Mouse (Mus musculus) hindbrain, embryonic 14.5 days (tissue): ENCODE results near the gene Add1. TPM values are rescaled to one million over a fixed set of nuclear protein-coding genes. Genes with fewer than 3 reads are reported as not detected.

Experiments
- ATAC-seq: fragments of 200-750 bp; cut with Nextera tagmentation; 2 replicates; pipeline ENCODE4 v1.8.0; 2017; ENCODE audit warnings: moderate number of reproducible peaks, mild to moderate bottlenecking, moderate TSS enrichment, moderate library complexity; ENCODE audit not compliant: low FRiP score
- DNase-seq: peaks from one replicate; pipeline ENCODE4 v3.0.0-alpha.2; 2015; ENCODE audit warnings: low spot score
- H3K27ac ChIP-seq: fragments of 300-500 bp; sonication (generic); 2 replicates; pipeline ENCODE4 v1.5.1; 2014; ENCODE audit warnings: mild to moderate bottlenecking, moderate library complexity
- H3K27me3 ChIP-seq: fragments of 300-500 bp; sonication (generic); 2 replicates; pipeline ENCODE4 v1.6.1; 2014; ENCODE audit warnings: mild to moderate bottlenecking, low read length, mixed read lengths; ENCODE audit not compliant: control insufficient read depth, insufficient read depth
- H3K36me3 ChIP-seq: fragments of 300-500 bp; sonication (generic); replicated peaks from 2 replicates; pipeline ENCODE4 v1.6.1; 2014; ENCODE audit not compliant: control insufficient read depth, insufficient read depth
- H3K4me1 ChIP-seq: fragments of 300-500 bp; sonication (generic); replicated peaks from 2 replicates; pipeline ENCODE4 v1.6.1; 2014; ENCODE audit warnings: antibody characterized with exemption, low read length, mixed read lengths; ENCODE audit not compliant: control insufficient read depth, insufficient read depth
- H3K4me2 ChIP-seq: fragments of 300-500 bp; sonication (generic); replicated peaks from 2 replicates; pipeline ENCODE4 v1.6.1; 2014; ENCODE audit warnings: mild to moderate bottlenecking, moderate library complexity
- H3K4me3 ChIP-seq: fragments of 300-500 bp; sonication (generic); replicated peaks from 2 replicates; pipeline ENCODE4 v1.5.1; 2014; ENCODE audit warnings: mild to moderate bottlenecking, low read length
- H3K9ac ChIP-seq: fragments of 300-500 bp; sonication (generic); 2 replicates; pipeline ENCODE4 v1.6.1; 2014
- H3K9me3 ChIP-seq: fragments of 300-500 bp; sonication (generic); 2 replicates; pipeline ENCODE4 v1.6.1; 2016; ENCODE audit warnings: low read length; ENCODE audit not compliant: control insufficient read depth
- WGBS: fragments of 180-500 bp; shearing (Covaris S2); extraction: QIAGEN DNeasy Blood & Tissue Kit; methylation state at CpG from one replicate; pipeline ENCODE4 v1.1.7; 2014; 5-methylcytosine and 5-hydroxymethylcytosine counted together
- polyA plus RNA-seq: library from polyadenylated mRNA; unstranded; fragments of >200 nt; fragmentation: Nextera tagmentation; extraction: Ambion mirVana; gene quantifications from 2 replicates; pipeline ENCODE4 v1.2.1, GENCODE M21; 2014

Gene Add1
- polyA plus RNA-seq: 225 and 234 TPM in 2 replicates

- H3K9me3 ChIP-seq: no peaks in the 10 kb centered on the region
- peak within 1 kb of the TSS; percentile 93 for H3K4me3 ChIP-seq
- no peaks in the 10 kb centered on the region for H3K27me3 ChIP-seq
- peak within 1 kb of the TSS; percentile 77 for H3K4me2 ChIP-seq
- peak within 1 kb of the TSS; percentile 99 for H3K9ac ChIP-seq
- under 1% methylated on average over 83 of the region's 84 CpGs for WGBS
- ATAC-seq: peak; percentile 100
- peak within 1 kb of the TSS; percentile 92 for H3K27ac ChIP-seq
- peak; percentile 97 for DNase-seq
- H3K4me1 ChIP-seq: peaks cover 15% of the 10 kb centered on the region
- H3K36me3 ChIP-seq: no peaks in the 10 kb centered on the region
Measured at GRCm38 (mm10) chr5:34573268-34574221, at the start of gene Add1. Add1 (plus strand) TSS chr5:34573664.

- 61% methylated on average over 4 of the region's 4 CpGs for WGBS
- ATAC-seq: no peak
- no peaks in the 10 kb centered on the region for H3K9me3 ChIP-seq
Measured at GRCm38 (mm10) chr5:34523958-34524485, 49.4 kb upstream of the Add1 start.

GRCm38 (mm10) chr5:34524511-34524910 is 49.0 kb upstream of the Add1 start:
- Histone ChIP-seq H3K27me3 (no peaks in the 10 kb centered on the region), H3K4me3 (no peak overlapping the region), H3K4me1 (no peaks in the 10 kb centered on the region), H3K9me3 (no peaks in the 10 kb centered on the region), H3K9ac (no peak overlapping the region), H3K27ac (no peak overlapping the region), H3K4me2 (no peak overlapping the region), H3K36me3 (no peaks in the 10 kb centered on the region)
- ATAC-seq (no peak), DNase-seq (no peak)

More at GRCm38 (mm10) chr5:34523958-34524485, 49.4 kb upstream of the Add1 start:
- no peak for DNase-seq
- H3K9ac ChIP-seq: no peak overlapping the region
- H3K27ac ChIP-seq: no peak overlapping the region
- H3K27me3 ChIP-seq: no peaks in the 10 kb centered on the region
- H3K36me3 ChIP-seq: no peaks in the 10 kb centered on the region
- H3K4me2 ChIP-seq: no peak overlapping the region
- no peak overlapping the region for H3K4me3 ChIP-seq
- no peaks in the 10 kb centered on the region for H3K4me1 ChIP-seq

GRCm38 (mm10) chr5:34525663-34526476 is 47.6 kb upstream of the Add1 start, which contains the start of gene Sh3bp2:
Sh3bp2 (plus strand) TSS chr5:34525838.
- Histone ChIP-seq H3K4me2 (peak within 1 kb of the TSS; percentile 73), H3K4me1 (no peaks in the 10 kb centered on the region), H3K27me3 (no peaks in the 10 kb centered on the region), H3K4me3 (peak within 1 kb of the TSS; percentile 39), H3K36me3 (no peaks in the 10 kb centered on the region), H3K9me3 (no peaks in the 10 kb centered on the region), H3K9ac (0 out of 2 replicates have a peak within 1 kb of the TSS, but pooled peaks have one; percentile 34), H3K27ac (no peak within 1 kb of the TSS)
- DNase-seq: peak; percentile 77
- 3% methylated on average over 38 of the region's 38 CpGs for WGBS
- peak; percentile 89 for ATAC-seq

- DNase-seq (no peak), ATAC-seq (no peak)
- Histone ChIP-seq H3K27me3 (no peaks in the 10 kb centered on the region), H3K9me3 (no peaks in the 10 kb centered on the region), H3K9ac (no peak overlapping the region), H3K27ac (no peak overlapping the region), H3K4me1 (no peaks in the 10 kb centered on the region), H3K36me3 (no peaks in the 10 kb centered on the region), H3K4me2 (peak overlapping the region; percentile 73; the same call in 1 of the 2 replicates), H3K4me3 (no peak overlapping the region)
- WGBS: 37% methylated on average over 5 of the region's 5 CpGs
Measured at GRCm38 (mm10) chr5:34526477-34526775, 47.0 kb upstream of the Add1 start.

- ATAC-seq (no peak), DNase-seq (no peak)
- no peaks in the 10 kb centered on the region for H3K4me1 ChIP-seq
- H3K36me3 ChIP-seq: no peaks in the 10 kb centered on the region
- 87% methylated on average over 2 of the region's 2 CpGs for WGBS
- no peak overlapping the region for H3K4me3 ChIP-seq
- H3K9ac ChIP-seq: no peak overlapping the region
- H3K27me3 ChIP-seq: no peaks in the 10 kb centered on the region
- no peak overlapping the region for H3K27ac ChIP-seq
- H3K9me3 ChIP-seq: no peaks in the 10 kb centered on the region
- no peak overlapping the region for H3K4me2 ChIP-seq
Measured at GRCm38 (mm10) chr5:34527352-34527751, 46.1 kb upstream of the Add1 start.

- H3K4me3 ChIP-seq: no peak overlapping the region
- no peaks in the 10 kb centered on the region for H3K9me3 ChIP-seq
- H3K27ac ChIP-seq: no peak overlapping the region
- no peaks in the 10 kb centered on the region for H3K36me3 ChIP-seq
- H3K4me2 ChIP-seq: no peak overlapping the region
- no peaks in the 10 kb centered on the region for H3K27me3 ChIP-seq
- H3K4me1 ChIP-seq: no peaks in the 10 kb centered on the region
- ATAC-seq (no peak), DNase-seq (no peak)
- WGBS: 80% methylated on average over 5 of the region's 5 CpGs
- H3K9ac ChIP-seq: no peak overlapping the region
Measured at GRCm38 (mm10) chr5:34528724-34529123, 44.7 kb upstream of the Add1 start.

- DNase-seq (no peak), ATAC-seq (no peak)
- H3K4me2 ChIP-seq: no peak overlapping the region
- H3K4me1 ChIP-seq: no peaks in the 10 kb centered on the region
- no peaks in the 10 kb centered on the region for H3K9me3 ChIP-seq
- H3K27ac ChIP-seq: no peak overlapping the region
- no peaks in the 10 kb centered on the region for H3K27me3 ChIP-seq
- no peaks in the 10 kb centered on the region for H3K36me3 ChIP-seq
- H3K9ac ChIP-seq: no peak overlapping the region
- no peak overlapping the region for H3K4me3 ChIP-seq
- 78% methylated on average over 5 of the region's 5 CpGs for WGBS
Measured at GRCm38 (mm10) chr5:34530116-34530515, 43.3 kb upstream of the Add1 start.

- DNase-seq: no peak
- no peaks in the 10 kb centered on the region for H3K4me1 ChIP-seq
- H3K4me2 ChIP-seq: no peak overlapping the region
- H3K9me3 ChIP-seq: no peaks in the 10 kb centered on the region
- WGBS: 49% methylated on average over 4 of the region's 4 CpGs
- H3K9ac ChIP-seq: no peak overlapping the region
- H3K27ac ChIP-seq: no peak overlapping the region
- ATAC-seq: no peak
- no peak overlapping the region for H3K4me3 ChIP-seq
- no peaks in the 10 kb centered on the region for H3K36me3 ChIP-seq
- H3K27me3 ChIP-seq: no peaks in the 10 kb centered on the region
Measured at GRCm38 (mm10) chr5:34530687-34531086, 42.8 kb upstream of the Add1 start.
